Mouse (Mus musculus) MEL (cell line): Measurements from ENCODE around the gene Stc2. TPM values are rescaled to one million over a fixed set of nuclear protein-coding genes. Genes with fewer than 3 reads are reported as not detected.

Experiments used
- DNase-seq: peaks from one replicate; pipeline ENCODE4 v3.0.0; 2011; ENCODE audit warnings: low read depth, low spot score
- H3K27ac ChIP-seq: 2 replicates; pipeline ENCODE4 v1.5.1; 2012; ENCODE audit warnings: low read depth, mild to moderate bottlenecking, control low read depth, low read length, moderate library complexity; ENCODE audit not compliant: control insufficient read depth
- H3K27me3 ChIP-seq, 2 experiments: fragments of 150-350 bp in 1 of 2; sonication (generic) in 1 of 2; 2 replicates each; pipeline ENCODE4 v1.6.1; 2012; ENCODE audit warnings: low read length in 2 of 2, mild to moderate bottlenecking in 2 of 2, improper control_type of control experiment in 1 of 2, moderate library complexity in 1 of 2; ENCODE audit not compliant: insufficient read depth in 2 of 2, control insufficient read depth in 1 of 2
- H3K36me3 ChIP-seq, 2 experiments: 2 replicates each; pipeline ENCODE4 v1.6.1; 2012 to 2014; ENCODE audit warnings: low read length in 2 of 2, improper control_type of control experiment in 1 of 2, inconsistent platforms in 1 of 2, mild to moderate bottlenecking in 1 of 2; ENCODE audit not compliant: insufficient read depth in 2 of 2, control insufficient read depth in 1 of 2
- H3K4me1 ChIP-seq, 2 experiments: fragments of 150-350 bp in 1 of 2; sonication (generic) in 1 of 2; 2 replicates each; pipeline ENCODE4 v1.6.1; 2012; ENCODE audit warnings: low read length in 2 of 2, improper control_type of control experiment in 1 of 2, mild to moderate bottlenecking in 1 of 2; ENCODE audit not compliant: insufficient read depth in 2 of 2, control insufficient read depth in 1 of 2
- H3K4me3 ChIP-seq, 2 experiments: fragments of 150-350 bp in 1 of 2; sonication (generic) in 1 of 2; 2 replicates each; pipeline ENCODE4 v1.5.1; 2012; ENCODE audit warnings: low read depth in 2 of 2, low read length in 2 of 2, mild to moderate bottlenecking in 2 of 2, moderate library complexity in 2 of 2, control low read depth in 1 of 2, improper control_type of control experiment in 1 of 2; ENCODE audit not compliant: control insufficient read depth in 1 of 2, insufficient read depth in 1 of 2
- H3K79me2 ChIP-seq: 2 replicates; pipeline ENCODE4 v1.6.1; 2012; ENCODE audit warnings: mild to moderate bottlenecking, low read length, moderate library complexity; ENCODE audit not compliant: control insufficient read depth, poor library complexity, insufficient read depth
- H3K9ac ChIP-seq: 2 replicates; pipeline ENCODE4 v1.6.1; 2012; ENCODE audit warnings: low read depth, mild to moderate bottlenecking, control low read depth, low read length, moderate library complexity; ENCODE audit not compliant: control insufficient read depth, poor library complexity, severe bottlenecking
- H3K9me3 ChIP-seq: fragments of 150-350 bp; sonication (generic); replicated peaks from 2 replicates; pipeline ENCODE4 v1.6.1; 2012; ENCODE audit warnings: mild to moderate bottlenecking, low read length, improper control_type of control experiment, moderate library complexity; ENCODE audit not compliant: insufficient read depth
- EP300 ChIP-seq, 2 experiments: IDR thresholded peaks; 2 replicates each; pipeline ENCODE4 v1.6.1; 2011; ENCODE audit warnings: improper control_type of control experiment in 2 of 2, low read length in 2 of 2, low read depth in 1 of 2, mild to moderate bottlenecking in 1 of 2
- GABPA ChIP-seq: IDR thresholded peaks from 2 replicates; pipeline ENCODE4 v1.6.1; 2012; ENCODE audit warnings: low read depth, mild to moderate bottlenecking, inconsistent platforms, low read length, improper control_type of control experiment, moderate library complexity
- KAT2A ChIP-seq: conservative IDR thresholded peaks from 2 replicates; pipeline ENCODE4 v1.6.1; 2012; ENCODE audit warnings: low read depth, low read length, improper control_type of control experiment, inconsistent platforms
- MAFK ChIP-seq: IDR thresholded peaks from 2 replicates; pipeline ENCODE4 v1.6.1; 2011; ENCODE audit warnings: low read depth, mild to moderate bottlenecking, low read length, improper control_type of control experiment, borderline replicate concordance
- MAX ChIP-seq: IDR thresholded peaks from 2 replicates; pipeline ENCODE4 v1.6.1; 2011; ENCODE audit warnings: low read length, improper control_type of control experiment
- MYB ChIP-seq: IDR thresholded peaks from 2 replicates; pipeline ENCODE4 v1.6.1; 2011; ENCODE audit warnings: mild to moderate bottlenecking, low read depth, low read length, improper control_type of control experiment
- MYC ChIP-seq: IDR thresholded peaks from 2 replicates; pipeline ENCODE4 v1.6.1; 2011; ENCODE audit warnings: low read depth, mild to moderate bottlenecking, low read length, improper control_type of control experiment, moderate library complexity
- POLR2AphosphoS2 ChIP-seq: IDR thresholded peaks from 2 replicates; pipeline ENCODE4 v1.6.1; 2011; ENCODE audit warnings: low read length, improper control_type of control experiment
- RCOR1 ChIP-seq: IDR thresholded peaks from 2 replicates; pipeline ENCODE4 v1.6.1; 2012; ENCODE audit warnings: low read depth, mild to moderate bottlenecking, inconsistent platforms, low read length, improper control_type of control experiment
- TCF12 ChIP-seq: IDR thresholded peaks from 2 replicates; pipeline ENCODE4 v1.6.1; 2014; ENCODE audit warnings: low read depth, mild to moderate bottlenecking, inconsistent platforms, low read length, improper control_type of control experiment, moderate library complexity
- USF1 ChIP-seq: IDR thresholded peaks from 2 replicates; pipeline ENCODE4 v1.6.1; 2014; ENCODE audit warnings: low read depth, mild to moderate bottlenecking, inconsistent platforms, low read length, improper control_type of control experiment, moderate library complexity
- USF2 ChIP-seq, 2 experiments: IDR thresholded peaks; 2 replicates each; pipeline ENCODE4 v1.6.1; 2011 to 2012; ENCODE audit warnings: improper control_type of control experiment in 2 of 2, low read length in 2 of 2, borderline replicate concordance in 1 of 2, inconsistent platforms in 1 of 2, low read depth in 1 of 2, mild to moderate bottlenecking in 1 of 2; ENCODE audit not compliant: insufficient read depth in 1 of 2
- ZC3H11A ChIP-seq: IDR thresholded peaks from 2 replicates; pipeline ENCODE4 v1.6.1; 2012; ENCODE audit warnings: low read depth, mild to moderate bottlenecking, inconsistent platforms, low read length, improper control_type of control experiment
- ZKSCAN1 ChIP-seq: IDR thresholded peaks from 2 replicates; pipeline ENCODE4 v1.6.1; 2012; ENCODE audit warnings: low read depth, mild to moderate bottlenecking, inconsistent platforms, low read length, improper control_type of control experiment, moderate library complexity
- polyA plus RNA-seq, 2 experiments: library from polyadenylated mRNA; stranded (reverse) in 1 of 2; unstranded in 1 of 2; fragments of >175 nt in 1 of 2; fragments of >200 nt in 1 of 2; gene quantifications; 2 replicates each; pipeline versions ENCODE4 v1.2.1 to v1.2.4; 2012; ENCODE audit warnings: low replicate concordance in 2 of 2, low read depth in 1 of 2; ENCODE audit not compliant: insufficient read length in 2 of 2, insufficient read depth in 1 of 2, missing spikeins in 1 of 2
- total RNA-seq: library from RNA; depleted of rRNA; stranded (reverse); fragments of 300-350 nt; gene quantifications from 2 replicates; pipeline ENCODE4 v1.2.3, GENCODE M21; 2012; rRNA removed

Gene Stc2
- total and polyA plus RNA-seq, 3 experiments = 20.3 to 32.5 TPM; not detected in 1

GRCm38 (mm10) chr11:31355737-31356136, 14.1 kb downstream of the Stc2 start (continued):
- no peak; the same call in 1 of the 2 replicates for TF ChIP-seq MAFK
- TF ChIP-seq TCF12 = peak; percentile 100
- TF ChIP-seq MYC = peak; percentile 94
- no peak for TF ChIP-seq KAT2A
- peak; percentile 84; the same call in 1 of the 2 replicates for TF ChIP-seq MAX
- peak; percentile 92 for TF ChIP-seq MYB
- peak; percentile 93 for TF ChIP-seq USF1
- TF ChIP-seq GABPA = no peak
- TF ChIP-seq ZC3H11A = no peak
- peak; percentile 93 for TF ChIP-seq RCOR1
- no peak for TF ChIP-seq ZKSCAN1
- TF ChIP-seq, all 39 proteins: peak for 21

- no peak overlapping the region for H3K4me3 ChIP-seq
- H3K9me3 ChIP-seq = no peaks in the 10 kb centered on the region
- H3K4me1 ChIP-seq = peaks cover 50 to 63% of the 10 kb centered on the region in 2 experiments
- H3K27me3 ChIP-seq = no peaks in the 10 kb centered on the region
- H3K9ac ChIP-seq = no peak overlapping the region
- no peak for DNase-seq
- no peak for TF ChIP-seq POLR2AphosphoS2
- TF ChIP-seq USF2 (IDR thresholded peaks at IDR 0.05; ENCODE audit: borderline replicate concordance in 1 of 2, insufficient read depth in 1 of 2, low read depth in 1 of 2, low read length in 2 of 2) = no peak
- TF ChIP-seq EP300 (IDR thresholded peaks at IDR 0.05; ENCODE audit: low read depth in 1 of 2, low read length in 2 of 2) = 0 out of 4 replicates have a peak, but pooled peaks of 1 of the 2 experiments have one; percentile 6
- no peak for TF ChIP-seq USF1
- no peaks in the 10 kb centered on the region for H3K79me2 ChIP-seq
- peaks cover 0 to 53% of the 10 kb centered on the region in 2 experiments; a peak in 2 of 4 replicates for H3K36me3 ChIP-seq
- H3K27ac ChIP-seq = peak overlapping the region; percentile 64
Observed at GRCm38 (mm10) chr11:31354514-31354913, 15.4 kb downstream of the Stc2 start.

Other genes starting within 250 kb of the Stc2 start
- not detected in 2 replicates for gene Gm17332, start 187.6 kb downstream of the Stc2 start, total RNA-seq
- not detected for gene Gm17332, start 187.6 kb downstream of the Stc2 start, polyA plus RNA-seq